Mouse (Mus musculus) lung, postnatal 0 days (tissue): ENCODE measurements at regions not wholly inside any gene's neighbourhood (a gene's known extent, or its start where the extent isn't known, plus 50 kb on each side); places are given as distances from the start of the nearest gene placed in this dataset.

ENCODE experiments used
- ATAC-seq: fragments of 200-750 bp; cut with Nextera tagmentation; 2 replicates; pipeline ENCODE4 v1.8.0; 2017; ENCODE audit warnings: moderate library complexity
- DNase-seq: peaks from one replicate; pipeline ENCODE4 v3.0.0-alpha.2; 2016; ENCODE audit warnings: low spot score
- H3K27ac ChIP-seq: fragments of 300-500 bp; sonication (generic); 2 replicates; pipeline ENCODE4 v1.5.1; 2014; ENCODE audit warnings: antibody characterized with exemption, mild to moderate bottlenecking, low read length, mixed read lengths
- H3K27me3 ChIP-seq: fragments of 300-500 bp; sonication (generic); replicated peaks from 2 replicates; pipeline ENCODE4 v1.6.1; 2014; ENCODE audit warnings: low read length, mixed read lengths; ENCODE audit not compliant: insufficient read depth
- H3K36me3 ChIP-seq: fragments of 300-500 bp; sonication (generic); 2 replicates; pipeline ENCODE4 v1.6.1; 2014; ENCODE audit warnings: low read length, mixed read lengths; ENCODE audit not compliant: insufficient read depth
- H3K4me1 ChIP-seq: fragments of 300-500 bp; sonication (generic); 2 replicates; pipeline ENCODE4 v1.6.1; 2014; ENCODE audit warnings: antibody characterized with exemption, low read depth, low read length, mixed read lengths; ENCODE audit not compliant: insufficient read depth
- H3K4me2 ChIP-seq: fragments of 300-500 bp; sonication (generic); replicated peaks from 2 replicates; pipeline ENCODE4 v1.6.1; 2014; ENCODE audit warnings: low read depth, mild to moderate bottlenecking, low read length, moderate library complexity, mixed read lengths
- H3K4me3 ChIP-seq: fragments of 300-500 bp; sonication (generic); 2 replicates; pipeline ENCODE4 v1.5.1; 2014; ENCODE audit warnings: low read depth, low read length
- H3K9ac ChIP-seq: fragments of 300-500 bp; sonication (generic); replicated peaks from 2 replicates; pipeline ENCODE4 v1.6.1; 2014; ENCODE audit warnings: low read depth, mild to moderate bottlenecking
- H3K9me3 ChIP-seq: fragments of 300-500 bp; sonication (generic); 2 replicates; pipeline ENCODE4 v1.6.1; 2016; ENCODE audit warnings: low read length, mixed read lengths
- CTCF ChIP-seq: IDR thresholded peaks from 2 replicates; pipeline ENCODE4 v1.5.1; 2016; ENCODE audit warnings: antibody characterized with exemption, mild to moderate bottlenecking
- EP300 ChIP-seq: IDR thresholded peaks from 2 replicates; pipeline ENCODE4 v1.6.1; 2016; ENCODE audit warnings: antibody characterized with exemption, mild to moderate bottlenecking, control low read depth
- WGBS: fragments of 180-500 bp; shearing (Covaris S2); extraction: QIAGEN DNeasy Blood & Tissue Kit; methylation state at CpG from one replicate; pipeline ENCODE4 v1.1.7; 2014; 5-methylcytosine and 5-hydroxymethylcytosine counted together

DNA sequence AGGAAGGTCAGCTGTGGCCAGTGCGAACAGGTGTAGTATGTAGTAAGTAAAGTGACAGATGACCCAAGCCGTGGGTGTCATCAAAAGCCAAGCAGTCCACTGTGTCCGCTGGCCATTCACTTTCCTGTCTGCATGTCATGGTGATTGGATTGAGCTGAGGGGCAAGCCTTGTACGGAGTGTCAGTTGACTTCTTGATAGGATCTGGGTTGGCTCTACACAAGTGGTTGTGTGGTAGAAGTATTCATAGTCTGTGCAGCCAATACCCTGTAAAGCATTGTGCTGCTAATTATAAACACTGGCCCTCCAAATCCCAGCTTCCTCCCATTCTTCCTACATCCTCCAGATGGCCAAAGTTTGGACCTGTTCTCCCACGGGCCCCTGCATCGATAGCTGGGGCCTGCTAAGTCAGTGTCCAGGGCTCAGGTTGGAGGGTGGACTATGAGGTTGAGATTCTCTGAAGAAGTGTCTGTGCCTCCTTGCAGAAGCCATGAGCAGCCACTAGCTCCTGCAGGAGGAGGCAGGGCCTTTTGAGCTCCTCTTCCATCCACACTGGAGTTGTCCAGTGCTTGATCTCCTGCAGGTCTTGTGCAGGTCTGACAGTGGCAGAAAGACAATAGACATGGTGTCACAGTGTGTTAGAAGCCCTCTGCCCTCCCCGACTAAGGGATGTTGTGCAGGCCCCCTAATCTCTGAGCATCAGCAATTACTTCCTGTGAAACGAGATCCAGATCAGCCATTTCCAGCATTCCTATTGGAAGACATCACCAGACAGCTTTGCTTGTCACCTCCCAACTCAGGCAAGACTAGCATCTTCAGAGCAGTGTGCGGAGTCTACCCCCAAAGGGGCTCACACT lies 117.9 kb downstream of the Lrrc30 start:
- Histone ChIP-seq H3K27ac (peak overlapping the region; percentile 84), H3K4me2 (no peak overlapping the region), H3K4me1 (no peaks in the 10 kb centered on the region), H3K27me3 (no peaks in the 10 kb centered on the region), H3K9me3 (no peaks in the 10 kb centered on the region), H3K9ac (no peak overlapping the region), H3K4me3 (no peak overlapping the region), H3K36me3 (no peaks in the 10 kb centered on the region)
- peak; percentile 68 for ATAC-seq
- peak; percentile 70 for TF ChIP-seq EP300
- peak; percentile 18; the same call in 1 of the 2 replicates for TF ChIP-seq CTCF
- WGBS: 49% methylated on average over 9 of the region's 9 CpGs
- DNase-seq: peak; percentile 65

DNA sequence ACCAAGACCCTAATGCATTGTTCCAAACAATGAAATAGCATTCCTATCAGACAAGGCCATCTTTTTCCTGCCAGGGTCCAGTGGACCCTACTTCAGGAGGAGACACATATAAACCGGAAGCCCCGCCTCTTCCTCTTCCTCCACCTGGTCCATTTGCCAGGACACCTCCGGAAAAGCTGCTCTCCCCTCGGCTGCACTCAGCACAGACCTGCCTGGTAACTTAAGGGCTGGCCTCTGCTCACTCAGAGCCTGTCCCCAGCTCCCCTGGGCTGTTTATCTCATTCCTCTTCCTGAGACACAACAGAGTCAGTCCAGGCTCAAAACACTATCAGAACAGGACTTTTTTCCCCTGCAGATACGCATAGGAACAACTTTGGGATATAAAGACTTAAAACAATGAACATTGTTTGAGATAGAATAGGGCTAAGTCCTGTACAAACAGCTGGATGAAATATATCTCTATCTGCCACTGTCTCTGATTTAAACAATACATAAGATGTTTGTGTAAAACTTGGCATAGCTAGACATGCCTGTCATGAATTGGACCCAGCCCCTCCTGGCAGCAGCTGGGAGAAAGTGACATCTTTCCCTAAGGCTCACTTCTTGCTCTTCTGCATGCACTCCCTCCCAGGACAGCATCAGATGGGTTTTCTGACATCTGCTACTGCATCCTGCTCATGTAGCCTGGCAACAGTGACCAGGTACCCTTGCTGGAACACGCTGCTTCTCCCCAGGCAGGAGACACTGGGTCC lies 119.6 kb downstream of the Lrrc30 start:
- H3K4me2 ChIP-seq: no peak overlapping the region
- WGBS: 44% methylated on average over 6 of the region's 6 CpGs
- H3K4me3 ChIP-seq: no peak overlapping the region
- TF ChIP-seq EP300: peak; percentile 94
- no peak for TF ChIP-seq CTCF
- H3K9ac ChIP-seq: no peak overlapping the region
- DNase-seq (peak; percentile 71), ATAC-seq (peak; percentile 88)
- H3K9me3 ChIP-seq: no peaks in the 10 kb centered on the region
- no peaks in the 10 kb centered on the region for H3K27me3 ChIP-seq
- peak overlapping the region; percentile 76; the same call in 1 of the 2 replicates for H3K27ac ChIP-seq
- H3K36me3 ChIP-seq: no peaks in the 10 kb centered on the region
- no peaks in the 10 kb centered on the region for H3K4me1 ChIP-seq

DNA sequence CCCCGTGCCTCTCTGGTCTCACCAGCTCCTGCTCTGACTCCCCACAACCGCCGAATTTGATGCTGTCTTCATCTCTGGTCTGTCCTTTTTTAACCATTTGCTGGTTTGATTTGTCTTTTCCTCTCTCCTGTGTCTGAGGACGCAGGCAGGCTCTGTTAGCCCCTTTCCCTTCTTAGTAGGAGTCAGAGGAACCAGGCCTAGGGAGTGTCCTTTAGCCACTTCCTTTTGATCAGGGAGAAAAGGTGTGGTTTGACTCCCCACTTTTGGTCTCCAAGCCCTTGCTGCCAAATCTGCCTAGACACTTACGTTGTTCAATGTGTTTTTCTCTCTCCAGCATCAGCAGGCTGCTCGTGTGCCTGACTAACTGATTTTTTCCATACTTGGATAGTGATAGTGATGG lies 120.5 kb downstream of the Lrrc30 start:
- H3K36me3 ChIP-seq: no peaks in the 10 kb centered on the region
- H3K27me3 ChIP-seq: no peaks in the 10 kb centered on the region
- H3K9ac ChIP-seq: no peak overlapping the region
- WGBS: 47% methylated on average over 6 of the region's 6 CpGs
- DNase-seq: peak; percentile 26
- H3K4me2 ChIP-seq: no peak overlapping the region
- peak overlapping the region; percentile 80 for H3K27ac ChIP-seq
- no peaks in the 10 kb centered on the region for H3K9me3 ChIP-seq
- ATAC-seq: no peak
- TF ChIP-seq CTCF: no peak
- no peak for TF ChIP-seq EP300
- no peaks in the 10 kb centered on the region for H3K4me1 ChIP-seq
- H3K4me3 ChIP-seq: no peak overlapping the region

DNA sequence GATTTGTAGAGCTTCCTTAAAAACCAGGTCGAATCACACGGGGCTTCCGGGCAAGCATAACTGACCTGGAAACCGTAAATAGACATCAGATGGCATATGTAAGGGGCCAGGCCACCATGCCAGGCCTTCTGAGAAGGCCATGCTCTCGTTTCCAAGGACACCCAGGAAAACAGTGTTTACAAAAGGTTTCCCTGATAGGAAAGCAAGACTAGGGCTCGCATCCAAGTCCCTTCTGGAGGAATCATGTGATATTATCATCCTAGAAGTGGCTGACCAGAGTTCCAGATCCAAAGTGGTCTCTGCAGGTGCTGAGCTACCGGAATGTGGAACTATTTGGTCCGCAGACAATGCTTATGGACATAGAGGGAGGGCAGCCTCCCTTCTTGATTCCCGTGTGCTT lies 122.6 kb downstream of the Lrrc30 start:
- no peaks in the 10 kb centered on the region for H3K9me3 ChIP-seq
- no peak for ATAC-seq

DNA sequence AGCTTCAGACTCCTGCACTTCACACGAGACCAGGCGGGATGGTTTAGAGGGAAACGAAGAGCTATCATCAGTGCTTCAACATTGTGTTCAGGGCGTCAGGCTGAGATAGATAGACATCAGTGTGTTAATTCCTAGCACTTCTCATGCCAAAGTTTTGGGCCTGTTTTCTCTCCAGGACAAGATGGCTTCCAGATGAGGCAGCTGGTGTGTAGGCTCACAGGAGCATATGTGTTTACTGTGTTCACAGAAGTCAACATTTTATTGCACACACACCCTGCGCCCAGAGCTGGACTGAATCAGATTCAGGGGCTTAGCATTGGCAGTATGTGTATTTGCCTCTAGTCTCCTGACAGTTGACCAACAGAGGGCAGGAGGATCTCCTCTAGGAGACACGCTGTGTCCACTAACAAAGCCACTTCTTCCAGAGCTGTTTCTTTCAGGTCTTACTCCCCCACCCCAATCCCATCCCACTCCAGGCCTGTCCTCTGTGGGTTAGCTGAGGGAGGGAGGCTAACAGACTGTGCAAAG lies 123.4 kb downstream of the Lrrc30 start:
- H3K4me1 ChIP-seq: no peaks in the 10 kb centered on the region
- WGBS: 89% methylated on average over 6 of the region's 6 CpGs
- no peak for TF ChIP-seq CTCF
- no peak for TF ChIP-seq EP300

More for the DNA sequence above, 122.6 kb downstream of the Lrrc30 start:
- Histone ChIP-seq H3K27ac (no peak overlapping the region), H3K27me3 (no peaks in the 10 kb centered on the region), H3K36me3 (no peaks in the 10 kb centered on the region), H3K4me2 (no peak overlapping the region), H3K9ac (no peak overlapping the region), H3K4me3 (no peak overlapping the region), H3K4me1 (no peaks in the 10 kb centered on the region)
- WGBS: 60% methylated on average over 9 of the region's 9 CpGs
- DNase-seq: no peak
- no peak for TF ChIP-seq CTCF
- TF ChIP-seq EP300: no peak

DNA sequence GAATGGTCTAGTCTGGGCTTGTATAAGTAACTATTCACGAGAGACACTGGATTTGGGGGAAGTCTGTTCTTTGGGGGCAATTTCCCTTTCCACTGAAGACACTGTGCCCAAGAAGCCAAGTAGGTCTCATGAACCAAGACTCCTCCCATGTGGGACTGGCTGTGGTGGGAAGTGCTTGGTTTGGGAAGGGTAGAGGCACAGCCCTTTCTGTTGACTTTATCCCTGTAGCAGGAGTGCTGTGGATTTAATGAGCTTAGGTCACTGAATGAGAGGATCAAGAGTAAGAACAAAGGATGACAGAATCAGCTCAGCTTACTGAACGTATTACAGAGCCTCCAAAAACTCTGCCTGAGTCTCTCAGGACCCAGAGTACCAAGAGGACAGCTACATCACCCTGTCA lies 124.2 kb downstream of the Lrrc30 start:
- H3K36me3 ChIP-seq: no peaks in the 10 kb centered on the region
- DNase-seq (peak; percentile 6), ATAC-seq (no peak)
- TF ChIP-seq EP300 (no peak), CTCF (no peak)
- no peak overlapping the region for H3K4me3 ChIP-seq
- no peak overlapping the region for H3K27ac ChIP-seq
- H3K4me2 ChIP-seq: no peak overlapping the region
- H3K9ac ChIP-seq: no peak overlapping the region
- H3K9me3 ChIP-seq: no peaks in the 10 kb centered on the region
- no peaks in the 10 kb centered on the region for H3K4me1 ChIP-seq
- 37% methylated on average over 2 of the region's 2 CpGs for WGBS
- H3K27me3 ChIP-seq: no peaks in the 10 kb centered on the region

More for the DNA sequence above, 123.4 kb downstream of the Lrrc30 start:
- H3K9ac ChIP-seq: no peak overlapping the region
- H3K27me3 ChIP-seq: no peaks in the 10 kb centered on the region
- no peak overlapping the region for H3K4me2 ChIP-seq
- H3K36me3 ChIP-seq: no peaks in the 10 kb centered on the region
- ATAC-seq (no peak), DNase-seq (no peak)
- H3K4me3 ChIP-seq: no peak overlapping the region
- no peaks in the 10 kb centered on the region for H3K9me3 ChIP-seq
- H3K27ac ChIP-seq: no peak overlapping the region
